Mouse (Mus musculus): ENCODE measurements at regions not wholly inside any gene's neighbourhood (a gene's known extent, or its start where the extent isn't known, plus 50 kb on each side); places are given as distances from the start of the nearest gene placed in this dataset.

DNA sequence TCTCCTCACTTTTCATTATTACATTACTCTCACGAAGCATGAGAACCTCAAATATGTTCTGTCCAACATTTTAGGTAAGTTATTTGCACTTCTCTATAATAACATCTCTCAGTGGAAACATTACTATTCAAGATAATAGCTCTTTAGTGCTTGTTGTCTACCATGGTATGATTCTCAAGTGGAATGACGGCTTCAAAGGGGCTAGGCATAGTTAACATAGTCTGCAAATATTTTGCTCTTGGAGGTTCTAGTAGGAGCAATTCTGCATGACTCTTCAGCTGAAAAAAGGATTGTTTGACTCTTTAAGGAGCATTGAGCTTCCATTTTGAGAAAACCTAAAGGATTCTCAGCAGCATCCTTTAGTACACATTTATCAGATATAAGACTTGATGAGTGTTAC, 182.5 kb upstream of the Tprg start:
- Histone ChIP-seq H3K4me1 (replicated peaks) (no peaks in the 10 kb centered on the region), H3K9me3 (no peaks in the 10 kb centered on the region), H3K27ac (no peak overlapping the region), H3K36me3 (no peaks in the 10 kb centered on the region), H3K4me3 (replicated peaks) (no peak overlapping the region), H3K4me2 (no peak overlapping the region), H3K9ac (replicated peaks) (no peak overlapping the region), H3K27me3 (no peaks in the 10 kb centered on the region)
- WGBS, result 92% methylated on average over 2 of the region's 2 CpGs
- no peak for ATAC-seq (ENCODE audit: insufficient number of reproducible peaks, insufficient read depth, low FRiP score, low TSS enrichment, low read depth)

DNA sequence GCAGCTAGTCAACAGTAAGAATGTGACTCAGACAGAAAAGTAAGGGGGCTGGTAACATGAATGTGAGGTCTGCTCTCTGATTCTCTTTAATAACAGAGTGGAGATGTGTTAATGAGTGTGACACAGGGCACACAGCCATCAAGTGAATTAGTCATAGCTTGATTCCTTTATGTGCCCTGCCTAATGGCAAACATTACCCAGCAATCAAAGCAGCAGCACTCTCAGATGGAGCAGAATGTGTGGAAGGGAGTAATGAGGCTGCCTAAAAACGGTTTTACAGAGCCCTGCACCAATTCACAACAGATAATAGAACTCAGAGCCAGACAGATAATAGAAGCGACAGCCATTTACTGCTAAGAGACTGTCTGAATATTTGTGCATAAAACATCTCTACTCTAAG, 182.0 kb upstream of the Tprg start:
- Histone ChIP-seq H3K4me2 (no peak overlapping the region), H3K4me1 (replicated peaks) (no peaks in the 10 kb centered on the region), H3K27me3 (no peaks in the 10 kb centered on the region), H3K9me3 (no peaks in the 10 kb centered on the region), H3K27ac (no peak overlapping the region), H3K36me3 (no peaks in the 10 kb centered on the region), H3K4me3 (replicated peaks) (no peak overlapping the region), H3K9ac (replicated peaks) (no peak overlapping the region)
- 51% methylated on average over 2 of the region's 2 CpGs for WGBS
- ATAC-seq (ENCODE audit: insufficient number of reproducible peaks, insufficient read depth, low FRiP score, low TSS enrichment, low read depth), result no peak

DNA sequence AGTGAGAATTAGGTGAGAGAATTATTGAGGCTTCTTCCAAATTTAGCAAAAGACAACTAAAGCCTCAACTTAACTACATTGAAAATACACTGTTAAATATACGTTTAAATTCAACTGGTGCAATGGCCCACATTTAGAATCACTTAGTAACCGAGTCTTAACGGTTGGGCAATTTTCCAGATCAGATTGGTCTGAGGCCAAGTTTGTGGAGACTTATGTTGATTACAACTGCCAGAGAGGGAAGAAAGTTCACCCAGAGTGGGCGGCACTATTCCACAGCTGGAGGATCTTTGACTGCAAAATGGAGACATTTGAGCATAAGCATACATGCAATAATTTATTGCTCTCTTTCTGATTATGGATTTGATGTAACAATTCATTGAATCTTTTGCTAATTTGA, 146.5 kb upstream of the Tprg start:
- no peak for ATAC-seq (ENCODE audit: insufficient number of reproducible peaks, insufficient read depth, low FRiP score, low TSS enrichment, low read depth)
- 85% methylated on average over 4 of the region's 4 CpGs for WGBS
- H3K36me3 ChIP-seq, result no peaks in the 10 kb centered on the region
- H3K4me2 ChIP-seq, result no peak overlapping the region
- H3K9ac ChIP-seq (replicated peaks), result no peak overlapping the region
- no peaks in the 10 kb centered on the region for H3K27me3 ChIP-seq
- H3K27ac ChIP-seq, result no peak overlapping the region
- no peaks in the 10 kb centered on the region for H3K4me1 ChIP-seq (replicated peaks)
- H3K9me3 ChIP-seq, result no peaks in the 10 kb centered on the region
- no peak overlapping the region for H3K4me3 ChIP-seq (replicated peaks)

DNA sequence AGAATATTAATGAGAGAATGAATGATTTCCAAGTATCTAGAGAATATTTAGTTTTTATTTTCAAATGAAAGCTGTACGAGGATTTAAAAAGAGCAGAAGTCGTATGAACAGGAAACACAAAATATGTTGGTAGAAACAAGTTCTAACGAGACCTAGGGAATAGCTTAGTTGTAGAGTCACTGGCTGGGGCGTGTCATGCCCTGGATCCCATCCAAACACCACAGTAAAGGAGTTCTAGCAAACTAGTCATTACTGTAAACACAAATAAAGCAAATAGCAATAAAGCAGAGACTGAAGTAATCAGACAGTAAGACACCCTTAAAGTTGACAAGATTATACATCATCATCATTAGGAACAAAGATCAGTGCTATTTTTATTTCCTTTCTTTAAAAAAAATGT, 139.1 kb upstream of the Tprg start:
- Histone ChIP-seq H3K4me3 (replicated peaks) (no peak overlapping the region), H3K9ac (replicated peaks) (no peak overlapping the region), H3K36me3 (no peaks in the 10 kb centered on the region), H3K4me2 (no peak overlapping the region), H3K27me3 (no peaks in the 10 kb centered on the region), H3K27ac (no peak overlapping the region), H3K4me1 (replicated peaks) (no peaks in the 10 kb centered on the region), H3K9me3 (no peaks in the 10 kb centered on the region)
- 63% methylated on average over 4 of the region's 4 CpGs for whole genome bisulfite sequencing
- ATAC-seq (ENCODE audit: insufficient number of reproducible peaks, insufficient read depth, low FRiP score, low TSS enrichment, low read depth), result no peak

DNA sequence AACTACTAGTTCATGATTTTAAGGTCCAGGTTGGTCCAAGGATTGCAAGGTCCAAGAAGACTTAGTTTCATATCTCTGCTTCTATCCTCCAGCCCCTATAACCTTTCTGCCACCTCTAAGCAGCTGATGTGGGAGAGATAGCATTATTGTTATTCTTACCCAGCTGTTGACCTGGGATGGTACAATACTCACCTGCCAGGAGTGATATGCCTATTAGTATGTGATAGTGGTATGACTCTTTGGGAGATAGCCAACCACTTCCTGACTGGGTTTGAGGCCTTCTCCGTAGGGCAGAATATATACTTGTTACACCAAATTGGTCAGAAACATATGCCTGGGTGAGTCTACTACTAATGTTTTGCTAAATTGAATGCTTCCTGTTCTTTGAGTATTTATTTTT, 137.4 kb upstream of the Tprg start:
- H3K9me3 ChIP-seq, result no peaks in the 10 kb centered on the region
- ATAC-seq (ENCODE audit: insufficient number of reproducible peaks, insufficient read depth, low FRiP score, low TSS enrichment, low read depth), result no peak
- H3K4me3 ChIP-seq (replicated peaks), result no peak overlapping the region
- WGBS, result 95% methylated on average over 1 of the region's 1 CpGs
- no peaks in the 10 kb centered on the region for H3K4me1 ChIP-seq (replicated peaks)
- no peaks in the 10 kb centered on the region for H3K36me3 ChIP-seq
- H3K4me2 ChIP-seq, result no peak overlapping the region
- H3K27ac ChIP-seq, result no peak overlapping the region
- H3K27me3 ChIP-seq, result no peaks in the 10 kb centered on the region
- H3K9ac ChIP-seq (replicated peaks), result no peak overlapping the region

DNA sequence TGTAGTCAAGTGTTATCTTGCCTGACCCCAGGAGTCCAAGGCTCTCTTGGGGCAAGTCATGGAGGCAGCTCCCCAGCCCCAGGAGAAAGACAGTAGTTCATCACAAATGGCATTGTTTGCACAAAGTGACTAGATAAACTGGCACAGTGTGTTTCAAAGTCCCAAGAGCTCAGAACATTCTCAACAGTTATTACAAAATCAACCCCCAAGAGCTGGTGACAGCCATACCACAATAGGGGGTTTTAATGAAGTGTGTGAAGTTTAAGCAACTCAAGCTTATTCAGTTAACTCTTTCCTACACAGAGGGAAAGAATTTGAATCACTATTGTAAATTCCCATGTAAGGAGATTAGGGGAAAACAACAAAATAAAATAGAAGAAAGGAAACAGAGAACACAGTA, 109.7 kb upstream of the Tprg start:
- Histone ChIP-seq H3K9ac (replicated peaks) (no peak overlapping the region), H3K27me3 (no peaks in the 10 kb centered on the region), H3K4me3 (replicated peaks) (no peak overlapping the region), H3K9me3 (no peaks in the 10 kb centered on the region), H3K36me3 (no peaks in the 10 kb centered on the region), H3K4me2 (no peak overlapping the region), H3K4me1 (replicated peaks) (no peaks in the 10 kb centered on the region), H3K27ac (no peak overlapping the region)
- no peak for ATAC-seq (ENCODE audit: insufficient number of reproducible peaks, insufficient read depth, low FRiP score, low TSS enrichment, low read depth)

DNA sequence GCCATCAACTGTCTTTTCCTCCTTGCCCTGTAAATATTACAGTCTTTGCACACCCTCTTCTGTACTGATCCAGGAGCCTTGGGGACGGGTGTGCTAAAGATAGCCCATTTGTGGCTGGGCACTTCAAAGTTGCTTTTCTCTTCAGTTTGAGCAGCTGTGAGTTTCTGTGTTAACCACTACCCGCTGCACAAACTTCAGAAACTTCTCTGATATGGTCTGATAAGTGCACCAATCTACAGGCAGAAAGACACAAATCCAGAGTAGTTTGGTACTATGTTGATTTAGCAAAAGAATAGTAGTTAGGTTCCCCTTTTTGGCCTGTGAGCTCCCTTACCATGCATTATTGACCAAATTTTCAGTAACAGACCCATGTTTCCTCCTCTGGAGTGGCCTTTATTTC, 108.6 kb upstream of the Tprg start:
- H3K27me3 ChIP-seq, result no peaks in the 10 kb centered on the region
- H3K9me3 ChIP-seq, result no peaks in the 10 kb centered on the region
- no peak for ATAC-seq (ENCODE audit: insufficient number of reproducible peaks, insufficient read depth, low FRiP score, low TSS enrichment, low read depth)
- no peak overlapping the region for H3K27ac ChIP-seq
- H3K9ac ChIP-seq (replicated peaks), result no peak overlapping the region
- H3K4me3 ChIP-seq (replicated peaks), result no peak overlapping the region
- no peaks in the 10 kb centered on the region for H3K4me1 ChIP-seq (replicated peaks)
- no peak overlapping the region for H3K4me2 ChIP-seq
- H3K36me3 ChIP-seq, result no peaks in the 10 kb centered on the region
- WGBS, result 87% methylated on average over 2 of the region's 2 CpGs

DNA sequence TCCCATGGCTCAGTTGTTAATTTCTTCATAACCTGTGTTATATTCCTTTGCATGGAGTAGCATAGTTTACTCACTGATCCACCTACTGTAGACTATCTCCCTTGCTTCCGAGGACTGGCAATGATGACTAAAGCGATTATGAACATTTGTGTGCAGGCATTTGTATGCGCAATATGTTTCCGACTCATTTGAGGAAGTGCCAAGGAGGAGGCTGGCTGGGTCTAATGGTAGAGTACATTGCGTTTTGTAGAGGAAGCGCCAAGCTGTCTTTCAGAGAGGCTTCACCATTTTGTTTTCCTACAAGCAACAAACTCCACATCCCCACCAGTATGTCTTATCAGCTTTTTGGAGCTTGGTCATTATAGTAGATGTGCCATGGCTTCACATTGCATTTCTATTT, 104.7 kb upstream of the Tprg start:
- Histone ChIP-seq H3K36me3 (no peaks in the 10 kb centered on the region), H3K27ac (no peak overlapping the region), H3K27me3 (no peaks in the 10 kb centered on the region), H3K4me2 (no peak overlapping the region), H3K9ac (replicated peaks) (no peak overlapping the region), H3K4me3 (replicated peaks) (no peak overlapping the region), H3K4me1 (replicated peaks) (no peaks in the 10 kb centered on the region), H3K9me3 (no peaks in the 10 kb centered on the region)
- ATAC-seq (ENCODE audit: insufficient number of reproducible peaks, insufficient read depth, low FRiP score, low TSS enrichment, low read depth), result no peak
- 95% methylated on average over 6 of the region's 6 CpGs for WGBS

DNA sequence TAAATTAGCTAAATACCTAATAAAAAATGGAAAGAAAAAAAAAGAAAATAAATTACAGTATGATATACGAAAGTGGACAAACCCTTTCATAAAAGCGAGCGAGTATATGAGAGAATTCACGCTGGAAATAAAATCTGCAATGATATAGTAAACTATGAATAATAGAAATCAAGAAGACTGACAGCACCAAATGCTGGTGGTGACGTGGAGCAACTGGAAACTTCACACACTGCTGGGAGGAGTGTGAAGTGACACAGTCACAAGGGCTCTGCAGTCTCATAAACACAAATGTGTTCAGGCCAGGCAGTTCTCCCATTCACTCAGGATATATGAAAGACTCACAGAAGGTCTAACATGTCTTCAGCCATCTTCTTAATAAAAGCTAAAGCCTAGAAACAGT, 89.5 kb upstream of the Tprg start:
- Histone ChIP-seq H3K4me2 (no peak overlapping the region), H3K4me1 (replicated peaks) (no peaks in the 10 kb centered on the region), H3K9ac (replicated peaks) (no peak overlapping the region), H3K27ac (no peak overlapping the region), H3K27me3 (no peaks in the 10 kb centered on the region), H3K4me3 (replicated peaks) (no peak overlapping the region), H3K36me3 (no peaks in the 10 kb centered on the region), H3K9me3 (no peaks in the 10 kb centered on the region)
- ATAC-seq (ENCODE audit: insufficient number of reproducible peaks, insufficient read depth, low FRiP score, low TSS enrichment, low read depth), result no peak
- WGBS, result 91% methylated on average over 5 of the region's 5 CpGs

DNA sequence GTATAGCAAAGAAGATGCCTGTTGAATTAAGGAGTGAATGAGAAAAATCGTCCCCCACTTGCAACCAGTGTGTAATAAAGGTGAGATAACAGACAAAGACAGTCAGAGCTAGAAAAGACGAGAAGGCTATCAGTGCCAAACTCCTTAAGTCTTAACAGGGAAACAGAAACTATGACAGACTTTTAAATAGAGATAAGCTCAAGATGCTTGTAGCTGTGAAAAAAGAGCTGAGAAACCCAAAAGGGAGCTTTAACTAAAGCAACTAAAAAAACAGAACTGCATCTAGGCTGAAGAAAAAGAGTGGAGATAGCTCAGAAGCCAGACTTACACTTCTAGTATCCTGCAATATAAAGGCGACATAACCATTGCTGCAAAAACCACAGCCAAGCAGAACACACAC, 87.8 kb upstream of the Tprg start:
- Histone ChIP-seq H3K9ac (replicated peaks) (no peak overlapping the region), H3K9me3 (no peaks in the 10 kb centered on the region), H3K4me2 (no peak overlapping the region), H3K27me3 (no peaks in the 10 kb centered on the region), H3K27ac (no peak overlapping the region), H3K36me3 (no peaks in the 10 kb centered on the region), H3K4me3 (replicated peaks) (no peak overlapping the region), H3K4me1 (replicated peaks) (no peaks in the 10 kb centered on the region)
- ATAC-seq (ENCODE audit: insufficient number of reproducible peaks, insufficient read depth, low FRiP score, low TSS enrichment, low read depth), result no peak
- WGBS, result 64% methylated on average over 3 of the region's 3 CpGs

DNA sequence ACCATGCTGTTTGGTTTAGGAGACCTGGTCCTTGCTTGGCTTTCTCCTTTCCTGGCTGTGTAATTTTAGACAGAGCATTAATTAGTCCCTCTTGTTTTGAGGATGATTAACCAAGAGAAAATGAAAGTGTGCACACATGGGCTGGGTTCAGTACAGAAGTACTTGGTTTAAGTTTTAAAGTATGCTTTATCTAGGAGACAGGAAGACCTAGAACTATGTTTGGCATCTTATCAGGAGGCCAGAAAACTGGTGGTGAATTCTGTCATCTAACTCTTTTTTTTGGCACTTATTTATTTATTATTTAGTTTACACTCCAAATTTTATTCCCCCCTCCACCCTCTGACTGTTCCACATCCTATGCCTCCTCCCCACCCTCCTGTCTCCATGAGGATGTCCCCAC, 86.6 kb upstream of the Tprg start:
- no peaks in the 10 kb centered on the region for H3K27me3 ChIP-seq
- H3K4me1 ChIP-seq (replicated peaks), result no peaks in the 10 kb centered on the region
- no peak overlapping the region for H3K9ac ChIP-seq (replicated peaks)
- no peak overlapping the region for H3K4me2 ChIP-seq
- no peaks in the 10 kb centered on the region for H3K36me3 ChIP-seq
- no peak for ATAC-seq (ENCODE audit: insufficient number of reproducible peaks, insufficient read depth, low FRiP score, low TSS enrichment, low read depth)
- H3K9me3 ChIP-seq, result no peaks in the 10 kb centered on the region
- no peak overlapping the region for H3K27ac ChIP-seq
- H3K4me3 ChIP-seq (replicated peaks), result no peak overlapping the region

DNA sequence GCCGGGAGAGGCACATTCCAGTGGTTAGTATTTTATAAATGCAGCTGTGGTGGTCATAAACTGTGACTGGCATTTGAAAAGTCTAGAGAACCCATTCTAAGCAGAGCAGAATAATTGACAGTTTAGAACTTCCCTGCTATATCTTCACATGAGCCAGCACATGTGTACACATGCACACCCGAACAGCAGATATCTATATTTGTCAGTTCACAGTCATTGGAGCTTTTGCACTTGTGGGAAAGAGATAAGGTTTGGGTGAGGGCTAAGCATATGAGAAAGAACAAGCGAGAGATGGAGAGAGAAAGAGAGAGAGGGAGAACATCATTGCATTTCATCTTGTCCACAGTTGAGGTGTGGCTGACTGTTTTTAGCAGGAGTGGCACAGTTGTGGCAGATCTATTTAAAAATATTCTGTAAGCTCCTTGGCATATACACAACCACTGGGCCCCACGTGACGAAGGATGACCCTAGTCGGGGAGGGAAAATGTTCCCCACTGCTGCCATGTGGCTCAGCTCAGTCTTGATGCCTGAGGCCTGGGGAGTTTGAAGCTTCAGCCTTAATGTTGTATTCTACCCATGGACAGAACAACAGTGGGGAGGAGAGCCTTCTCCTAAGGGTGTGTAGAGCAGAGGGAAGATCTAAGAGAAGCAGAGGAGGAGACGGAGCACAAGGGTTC, 85.4 kb upstream of the Tprg start:
- Histone ChIP-seq H3K9me3 (no peaks in the 10 kb centered on the region), H3K9ac (replicated peaks) (no peak overlapping the region), H3K27ac (no peak overlapping the region), H3K4me3 (replicated peaks) (no peak overlapping the region), H3K4me2 (no peak overlapping the region), H3K27me3 (no peaks in the 10 kb centered on the region), H3K36me3 (no peaks in the 10 kb centered on the region), H3K4me1 (replicated peaks) (no peaks in the 10 kb centered on the region)
- no peak for ATAC-seq (ENCODE audit: insufficient number of reproducible peaks, insufficient read depth, low FRiP score, low TSS enrichment, low read depth)
- WGBS, result 88% methylated on average over 7 of the region's 7 CpGs

All from limb, embryonic 12.5 days (tissue).